8 mouse cellular contexts compared by ENCODE assay signal in genomic region chr1:120098327-120098726, GRCm38 (mm10). TPM values are rescaled to one million over a fixed set of nuclear protein-coding genes. Genes with fewer than 3 reads are reported as not detected.
DNase-seq lines count a peak whose midpoint lies in the region; ATAC-seq lines count a peak whose summit lies in the region.

No protein-coding gene starts in this region.

- H3K9ac ChIP-seq in heart, embryonic 11.5 days (ENCODE audit: low read depth, low read length) = no peak overlapping the region

- DNase-seq in heart, adult 11 months = peak; percentile 90
- DNase-seq in B cell, adult 2 months = peak; percentile 80 to 82
- peak; percentile 68 for DNase-seq in adrenal gland, adult 2 months
- DNase-seq in layer of hippocampus, adult 8-10 months (ENCODE audit: low spot score in 2 of 2) = peak; percentile 38 to 80
- peak; percentile 23 to 26 for DNase-seq in thymus, adult 18-20 months

- WGBS in heart, embryonic 11.5 days (ENCODE audit: insufficient replicate concordance) = 11% methylated on average over 7 of the region's 7 CpGs

- H3K36me3 ChIP-seq in heart, embryonic 11.5 days (ENCODE audit: control insufficient read depth, insufficient read depth, low read length) = no peaks in the 10 kb centered on the region

- H3K4me1 ChIP-seq in heart, embryonic 11.5 days (ENCODE audit: control insufficient read depth, insufficient read depth, low read length) = no peaks in the 10 kb centered on the region

- no peaks in the 10 kb centered on the region for H3K27me3 ChIP-seq in heart, embryonic 11.5 days (ENCODE audit: control insufficient read depth, insufficient read depth, low read length)

- H3K4me3 ChIP-seq in heart, embryonic 11.5 days (ENCODE audit: low read depth, low read length) = no peak overlapping the region

- H3K9me3 ChIP-seq in heart, embryonic 11.5 days (replicated peaks; ENCODE audit: control insufficient read depth, low read length) = no peaks in the 10 kb centered on the region

- no peak overlapping the region for H3K4me2 ChIP-seq in heart, embryonic 11.5 days

- no peak overlapping the region for H3K27ac ChIP-seq in heart, embryonic 11.5 days (ENCODE audit: low read depth, low read length)

- ATAC-seq in heart, embryonic 11.5 days (replicated peaks; ENCODE audit: insufficient number of reproducible peaks, low FRiP score, low TSS enrichment) = no peak
- ATAC-seq in erythroblast, adult 5-6 weeks (replicated peaks; ENCODE audit: low FRiP score, poor library complexity, severe bottlenecking) = peak; percentile 65; the same call in 1 of the 2 replicates
- 0 out of 2 replicates have a peak, but pooled peaks have one; percentile 30 for ATAC-seq in megakaryocyte, adult 5-6 weeks (ENCODE audit: poor library complexity, severe bottlenecking)

RNA-seq across cellular contexts. Expression of gene Dbi, which starts 22.6 kb away (rescaled TPM):
- 639 and 662 TPM in 2 replicates for polyA plus RNA-seq in heart, embryonic 11.5 days (2014; fragmentation: Nextera tagmentation; extraction: Ambion mirVana)
- total RNA-seq in adrenal gland, adult 2 months (2021) = 1,000 to 10,000 TPM; 1,195 to 1,389 TPM
- polyA plus RNA-seq in adrenal gland, adult 2 months (2012; rRNA removed) = 375 and 512 TPM in 2 replicates
- total RNA-seq in erythroblast, adult 5-6 weeks (2015; ENCODE audit: low replicate concordance) = 59.9 and 82.1 TPM in 2 replicates
- 73.0 and 77.2 TPM in 2 replicates for total RNA-seq in erythroblast, adult 5-6 weeks (2017; ENCODE audit: low replicate concordance)
- 100 to 1,000 TPM; 269 to 515 (median 389) TPM for total RNA-seq in layer of hippocampus, adult 8-10 months (2022)
- 379 and 411 TPM in 2 replicates for total RNA-seq in megakaryocyte, adult 5-6 weeks (2015)
- total RNA-seq in megakaryocyte, adult 5-6 weeks (2017) = 330 and 438 TPM in 2 replicates

RNA-seq across cellular contexts. Expression of gene 3110009E18Rik, which starts 22.7 kb away (rescaled TPM):
- 11.8 and 13.1 TPM in 2 replicates for polyA plus RNA-seq in heart, embryonic 11.5 days (2014; fragmentation: Nextera tagmentation; extraction: Ambion mirVana)
- 10 to 100 TPM; 11.7 to 12.2 TPM for total RNA-seq in adrenal gland, adult 2 months (2021)
- 0.59 and 0.68 TPM in 2 replicates for polyA plus RNA-seq in adrenal gland, adult 2 months (2012; rRNA removed)
- 6.5 and 8.2 TPM in 2 replicates for total RNA-seq in erythroblast, adult 5-6 weeks (2015; ENCODE audit: low replicate concordance)
- total RNA-seq in erythroblast, adult 5-6 weeks (2017; ENCODE audit: low replicate concordance) = not detected in 2 replicates
- total RNA-seq in layer of hippocampus, adult 8-10 months (2022) = 1 to 10 TPM; 6.2 to 8.1 (median 7.4) TPM
- total RNA-seq in megakaryocyte, adult 5-6 weeks (2015) = 6.0 and 11.7 TPM in 2 replicates
- 8.3 and 10.8 TPM in 2 replicates for total RNA-seq in megakaryocyte, adult 5-6 weeks (2017)

RNA-seq across cellular contexts. Expression of gene Tmem37, which starts 24.5 kb away (rescaled TPM):
- 19.1 and 19.6 TPM in 2 replicates for polyA plus RNA-seq in heart, embryonic 11.5 days (2014; fragmentation: Nextera tagmentation; extraction: Ambion mirVana)
- total RNA-seq in adrenal gland, adult 2 months (2021) = 10 to 100 TPM in 1 of 2 experiments, 1 to 10 TPM in 1; 9.8 to 22.6 TPM
- 22.4 and 32.9 TPM in 2 replicates for polyA plus RNA-seq in adrenal gland, adult 2 months (2012; rRNA removed)
- 1.5 TPM in 1 of 2 replicates, not detected in the other for total RNA-seq in erythroblast, adult 5-6 weeks (2015; ENCODE audit: low replicate concordance)
- total RNA-seq in erythroblast, adult 5-6 weeks (2017; ENCODE audit: low replicate concordance) = not detected in 2 replicates
- total RNA-seq in layer of hippocampus, adult 8-10 months (2022) = 1 to 10 TPM; 1.1 to 3.3 (median 1.5) TPM
- total RNA-seq in megakaryocyte, adult 5-6 weeks (2015) = 1.0 TPM in 1 of 2 replicates, not detected in the other
- not detected in 2 replicates for total RNA-seq in megakaryocyte, adult 5-6 weeks (2017)

Comparison
In these comparisons a context has a peak if more than half of its experiments do, and no peak if none do; other contexts are left out.
1. DNase-seq: peak in every context shown above with its lines; median percentile 90 in heart, adult 11 months; 81 in B cell, adult 2 months; 68 in adrenal gland, adult 2 months; 59 in layer of hippocampus, adult 8-10 months; 24 in thymus, adult 18-20 months.